24 mouse cellular contexts compared by ENCODE assay signal in the genomic region with DNA sequence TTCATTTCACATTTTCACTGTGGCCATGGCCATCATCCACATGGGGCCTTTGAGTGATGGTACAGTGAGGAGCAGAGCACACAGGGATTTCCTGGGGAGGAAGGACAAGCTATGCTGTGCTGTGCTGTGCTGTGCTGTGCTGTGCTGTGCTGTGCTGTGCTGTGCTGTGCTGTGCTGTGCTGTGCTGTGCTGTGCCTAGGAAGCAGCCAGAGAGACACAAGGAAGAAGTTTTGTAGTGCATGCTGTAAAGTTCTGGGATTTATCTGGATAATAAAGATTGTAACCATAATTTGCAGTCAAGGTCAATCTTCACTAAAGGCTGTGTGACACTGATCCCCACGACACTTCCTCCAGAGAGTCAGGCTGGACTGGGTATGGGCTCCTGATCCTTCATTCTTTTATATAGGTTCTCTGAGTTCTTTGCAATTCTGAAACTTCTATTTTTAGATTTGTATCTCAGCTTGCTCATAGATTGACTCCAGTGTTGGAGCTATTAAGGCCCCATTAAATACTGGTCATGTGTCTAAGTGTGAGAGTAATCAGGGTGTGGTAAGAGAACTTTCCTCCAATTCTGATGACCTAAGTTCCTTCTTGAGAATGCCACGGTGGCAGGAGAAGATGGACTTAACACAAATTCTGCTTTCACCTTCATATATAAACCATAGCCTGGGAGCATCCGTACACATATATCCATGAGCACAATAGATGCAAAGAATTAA. TPM values are rescaled to one million over a fixed set of nuclear protein-coding genes. Genes with fewer than 3 reads are reported as not detected.
"Had no signal": no experiment of that assay in that cellular context is flagged by ENCODE, and none has a peak within 500 bp of the region (broad histone marks: within the 10 kb centered on the region; RNA-seq: fewer than 3 reads in every experiment).

No protein-coding gene starts in this region.

- H3K9me3 ChIP-seq: midbrain, embryonic 10.5 days; midbrain, embryonic 12.5 days; neural tube, embryonic 13.5 days; neural tube, embryonic 15.5 days; stomach, embryonic 15.5 days had no signal

- H3K9ac ChIP-seq: lung, embryonic 14.5 days; midbrain, embryonic 12.5 days; neural tube, embryonic 13.5 days; neural tube, embryonic 15.5 days; stomach, embryonic 15.5 days had no signal

- H3K27me3 ChIP-seq: midbrain, embryonic 12.5 days; neural tube, embryonic 13.5 days; neural tube, embryonic 15.5 days; stomach, embryonic 15.5 days had no signal

- H3K4me1 ChIP-seq: midbrain, embryonic 10.5 days; midbrain, embryonic 12.5 days; neural tube, embryonic 13.5 days; neural tube, embryonic 15.5 days; stomach, embryonic 15.5 days had no signal

- H3K36me3 ChIP-seq: midbrain, embryonic 10.5 days; midbrain, embryonic 12.5 days; neural tube, embryonic 13.5 days; neural tube, embryonic 15.5 days; stomach, embryonic 15.5 days had no signal

- H3K27ac ChIP-seq: midbrain, embryonic 10.5 days; midbrain, embryonic 12.5 days; neural tube, embryonic 13.5 days; neural tube, embryonic 15.5 days; stomach, embryonic 15.5 days had no signal

- ATAC-seq: midbrain, embryonic 16.5 days had no signal

- H3K4me2 ChIP-seq: lung, embryonic 14.5 days; midbrain, embryonic 12.5 days; neural tube, embryonic 13.5 days; neural tube, embryonic 15.5 days; stomach, embryonic 15.5 days had no signal

- DNase-seq: lung, adult 18-20 months; lung, embryonic 14.5 days; lung, postnatal 10 days; lung, postnatal 4 days; midbrain, embryonic 14.5 days; retina, postnatal 1 day; right cerebral cortex, adult 18-20 months; right cerebral cortex, postnatal 25 days; right cerebral cortex, postnatal 4 days; thymus, adult 18-20 months; thymus, postnatal 14 days; thymus, postnatal 36 days had no signal

- H3K4me3 ChIP-seq: midbrain, embryonic 10.5 days; midbrain, embryonic 12.5 days; myocyte; neural tube, embryonic 13.5 days; neural tube, embryonic 15.5 days; stomach, embryonic 15.5 days had no signal

RNA-seq across cellular contexts. Expression of a gene that starts 5.3 kb away (rescaled TPM):
- total RNA-seq: megakaryocyte, adult 5-6 weeks; megakaryocyte-erythroid progenitor cell, adult 5-6 weeks had no signal
- polyA plus RNA-seq: lung, embryonic 14.5 days; lung, embryonic 16.5 days; midbrain, embryonic 10.5 days; midbrain, embryonic 12.5 days; midbrain, embryonic 14.5 days; midbrain, embryonic 16.5 days; neural tube, embryonic 11.5 days; neural tube, embryonic 13.5 days; neural tube, embryonic 15.5 days had no signal

RNA-seq across cellular contexts. Expression of a gene that starts 10.1 kb away (rescaled TPM):
- total RNA-seq: megakaryocyte, adult 5-6 weeks; megakaryocyte-erythroid progenitor cell, adult 5-6 weeks had no signal
- polyA plus RNA-seq: midbrain, embryonic 10.5 days; myocyte; spleen, adult 2 months had no signal
